Mouse (Mus musculus) left cerebral cortex, postnatal 25 days (tissue): ENCODE results near the gene Nipa2. TPM values are rescaled to one million over a fixed set of nuclear protein-coding genes. Genes with fewer than 3 reads are reported as not detected.
A peak's percentile ranks its signal among the peaks of the same experiment; 100 is the strongest.
"Not testable (repeated sequence)": the region's sequence is repeated elsewhere in the genome, so short reads cannot be mapped to it uniquely, and the experiment has no call there.

ENCODE experiments used
- DNase-seq, 2 experiments: peaks; one replicate each; pipeline ENCODE4 v3.0.0; 2022; ENCODE audit warnings: low spot score in 2 of 2, mixed read lengths in 1 of 2
- intact Hi-C: fragments of 180-260 bp; cut with DNase I; formaldehyde crosslinking; loops from one replicate; pipeline ENCODE4 v1.15.1; 2025
- total RNA-seq, 2 experiments: library from RNA; stranded (reverse); gene quantifications; 2 replicates each; pipeline ENCODE4 v1.2.3; 2021

Gene Nipa2
- total RNA-seq, 2 experiments from 2014 or later, result 60.5 to 63.5 TPM

DNA sequence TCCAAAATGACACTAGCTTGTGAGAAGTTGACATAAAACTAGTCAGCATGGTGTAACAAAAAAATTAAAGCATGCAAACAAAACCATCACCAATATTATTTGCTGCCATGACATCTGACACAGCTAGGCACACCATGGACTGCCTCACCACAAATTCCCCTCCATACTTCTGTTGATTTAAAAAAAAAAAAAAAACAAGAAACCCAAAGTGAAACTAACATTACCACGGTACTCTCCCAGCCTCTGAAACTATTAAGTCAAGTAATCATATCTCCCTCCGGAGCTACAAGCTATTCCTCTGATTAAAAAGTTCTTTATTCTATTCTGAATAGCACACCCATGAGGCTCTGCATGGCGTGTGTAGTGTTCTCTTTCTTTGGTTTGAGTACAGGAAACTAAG is 5.1 kb downstream of the Nipa2 start:
- intact Hi-C loops, result no loop called here
- no peak for DNase-seq

DNA sequence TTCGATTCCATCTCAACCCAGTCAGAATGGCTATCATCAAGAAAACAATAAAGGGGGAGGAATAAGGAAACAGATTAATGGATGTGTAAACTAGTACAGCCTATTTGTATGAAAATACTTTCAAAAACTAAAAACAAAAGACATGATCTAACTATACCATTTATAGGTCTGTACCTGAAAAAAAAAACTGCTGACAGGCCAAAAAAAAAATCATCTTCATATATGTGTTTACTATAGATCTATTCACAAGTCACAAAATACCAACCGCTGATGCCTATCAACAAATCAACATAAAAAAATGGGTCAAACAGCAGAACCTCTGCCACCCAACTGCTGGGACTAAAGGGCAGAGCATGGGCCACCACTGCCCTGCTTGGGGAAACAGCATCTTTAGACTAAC is 6.2 kb downstream of the Nipa2 start:
- intact Hi-C loops, result no loop called here
- no peak for DNase-seq

DNA sequence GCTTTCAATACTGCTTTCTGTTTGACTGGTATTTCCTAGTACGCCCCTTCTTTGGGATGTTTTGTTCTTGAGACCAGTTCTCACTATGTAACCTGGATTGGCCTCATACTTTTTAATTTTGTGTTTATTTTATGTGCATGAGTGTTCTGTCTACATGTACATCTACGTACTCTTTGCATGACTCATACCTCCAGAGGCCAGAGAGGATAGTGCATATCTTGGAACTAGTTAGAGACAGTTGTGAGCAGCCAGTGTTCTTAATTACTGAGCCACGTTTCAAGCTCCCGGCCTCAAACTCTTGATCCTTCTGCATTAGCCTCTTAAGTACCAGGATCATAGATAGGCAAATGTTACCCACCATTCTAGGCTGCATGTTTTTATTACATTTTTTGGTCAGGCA is 23.9 kb downstream of the Nipa2 start:
- no peak for DNase-seq
- intact Hi-C loops, result no loop called here

DNA sequence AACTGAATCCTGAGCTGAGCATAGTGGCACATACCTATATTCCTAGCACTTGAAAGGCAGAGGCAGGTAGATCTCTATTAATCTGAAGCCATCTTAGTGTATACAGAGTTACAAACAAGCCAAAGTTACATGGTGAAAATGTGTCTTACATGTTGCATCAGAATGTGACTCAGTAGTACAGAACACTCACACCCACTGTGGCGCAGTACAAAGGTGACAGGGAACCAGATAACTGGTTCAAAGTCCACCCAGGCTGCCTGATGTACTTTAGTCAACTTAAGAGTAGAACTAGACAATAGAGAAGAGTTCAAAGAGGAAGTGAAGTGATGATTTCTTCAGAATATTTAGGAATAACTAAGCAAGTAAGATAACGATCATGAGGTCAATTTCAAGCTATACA is 27.3 kb downstream of the Nipa2 start:
- intact Hi-C loops, result no loop called here
- DNase-seq, result no peak

DNA sequence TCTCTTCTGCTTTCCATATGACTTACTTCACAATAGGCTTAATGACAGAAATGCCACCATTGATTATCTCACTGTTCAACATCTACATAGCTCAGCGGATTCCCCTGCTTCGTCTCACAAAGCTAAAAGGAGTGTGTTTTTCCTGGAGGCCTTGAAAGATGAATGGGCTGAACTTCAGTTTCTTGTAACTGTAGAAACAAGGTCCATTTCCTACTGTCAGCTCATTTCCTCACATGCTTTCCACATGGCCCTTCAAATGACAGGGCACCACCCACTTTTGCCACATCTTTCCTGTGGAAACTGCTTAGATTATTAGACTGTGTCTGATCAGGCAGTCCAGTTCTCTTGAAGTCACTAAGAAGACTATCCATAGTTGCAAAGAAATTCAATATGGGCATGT is 33.6 kb downstream of the Nipa2 start:
- intact Hi-C loops, result loop anchor here (10.0 kb wide), 1 partner anchor 206 kb away; no protein-coding TSS in a partner anchor

DNA sequence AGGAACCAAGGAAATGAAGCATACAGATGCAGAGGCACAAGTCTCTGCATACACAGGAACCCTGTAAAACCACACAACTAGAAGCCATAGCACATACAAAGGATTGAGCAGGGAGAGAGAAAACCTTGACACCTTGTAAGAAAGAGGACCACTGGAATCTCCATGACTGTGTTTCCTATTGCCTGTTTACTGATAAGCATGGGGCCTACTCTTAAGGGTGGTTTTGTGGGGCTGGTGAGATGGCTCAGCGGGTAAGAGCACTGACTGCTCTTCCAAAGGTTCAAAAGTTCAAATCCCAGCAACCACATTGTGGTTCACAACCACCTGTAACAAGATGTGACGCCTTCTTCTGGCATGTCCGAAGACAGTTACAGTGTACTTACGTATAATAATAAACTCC is 35.0 kb downstream of the Nipa2 start:
- intact Hi-C loops, result loop anchor here (10.0 kb wide), 1 partner anchor 208 kb away; no protein-coding TSS in a partner anchor
- DNase-seq, result no peak

More for the DNA sequence above, 33.6 kb downstream of the Nipa2 start:
- no peak for DNase-seq

DNA sequence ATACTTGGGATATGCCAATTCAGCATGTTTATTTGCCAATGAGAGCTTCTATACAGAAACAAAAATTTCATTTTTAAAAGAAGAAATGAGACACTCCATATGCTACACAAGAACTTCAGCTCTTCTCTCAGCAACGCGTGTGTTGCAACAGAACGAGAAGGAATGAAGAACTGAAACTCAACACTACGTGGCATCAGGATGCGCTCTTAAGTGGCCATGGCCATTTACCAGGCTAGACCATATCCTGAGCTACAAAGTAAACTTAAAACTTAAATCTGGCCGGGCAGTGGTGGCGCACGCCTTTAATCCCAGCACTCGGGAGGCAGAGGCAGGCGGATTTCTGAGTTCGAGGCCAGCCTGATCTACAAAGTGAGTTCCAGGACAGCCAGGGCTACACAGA is 43.9 kb downstream of the Nipa2 start:
- intact Hi-C loops, DNase-seq: not testable (repeated sequence)

DNA sequence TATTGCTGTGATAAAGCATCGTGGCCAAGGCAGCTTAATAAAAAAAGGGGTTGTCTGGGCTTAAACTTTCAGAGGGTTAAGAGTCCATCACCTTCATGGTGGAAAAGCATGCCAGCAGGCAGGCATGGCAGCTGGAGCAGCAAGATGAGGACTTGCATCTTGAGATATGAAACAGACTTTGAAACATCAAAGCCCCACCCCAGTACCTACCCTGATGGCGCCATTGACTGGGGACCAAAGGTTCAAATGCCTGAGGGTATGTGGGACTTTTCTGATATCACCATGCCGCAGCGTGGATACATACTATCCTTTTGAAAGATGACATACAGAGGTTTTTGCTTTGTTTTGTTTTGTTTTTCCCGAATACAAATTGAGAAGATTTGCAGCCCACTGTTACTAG is 50.2 kb downstream of the Nipa2 start:
- no peak for DNase-seq
- intact Hi-C loops, result no loop called here

DNA sequence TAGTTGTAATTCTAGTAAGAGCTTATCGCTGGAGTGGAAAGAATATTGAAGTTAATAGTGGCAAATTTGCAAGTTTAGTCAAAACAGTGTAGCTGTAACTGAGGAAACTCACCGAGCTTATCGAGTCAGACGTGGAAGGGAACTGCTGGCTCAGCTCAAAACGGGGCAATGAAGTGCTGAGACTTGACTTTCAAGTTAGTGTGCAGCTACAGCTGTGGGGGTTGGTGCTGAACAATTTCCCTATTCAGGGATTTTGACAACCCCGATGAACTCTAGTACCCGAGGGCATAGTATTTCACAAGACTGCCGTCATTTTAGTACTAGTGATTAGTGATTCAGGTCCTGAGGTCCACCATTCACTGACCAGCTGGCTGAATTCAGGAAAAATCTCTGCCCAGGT is 50.9 kb downstream of the Nipa2 start:
- DNase-seq, result peak in 1 of 2 experiments; percentile 50
- intact Hi-C loops, result no loop called here

DNA sequence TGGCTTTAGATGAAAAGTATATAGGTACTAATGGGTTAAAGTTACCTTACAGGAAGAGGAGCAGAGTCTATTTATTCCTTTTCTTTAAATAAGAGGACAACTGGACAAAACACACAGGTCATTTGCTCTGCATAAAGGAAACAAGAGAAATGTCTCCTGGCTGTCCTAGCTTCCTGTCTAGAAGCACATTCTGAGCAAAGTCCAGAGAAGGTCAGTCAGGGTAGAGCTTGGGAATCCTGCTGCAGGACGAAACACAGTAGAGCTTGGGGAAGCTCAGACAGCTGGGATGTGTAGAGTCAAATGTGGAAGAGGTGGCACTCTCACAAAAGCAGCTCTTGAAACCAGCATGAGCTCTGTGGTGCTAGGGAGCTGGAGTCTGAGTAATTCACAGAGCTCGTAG is 51.9 kb downstream of the Nipa2 start:
- intact Hi-C loops, result no loop called here
- DNase-seq, result no peak

DNA sequence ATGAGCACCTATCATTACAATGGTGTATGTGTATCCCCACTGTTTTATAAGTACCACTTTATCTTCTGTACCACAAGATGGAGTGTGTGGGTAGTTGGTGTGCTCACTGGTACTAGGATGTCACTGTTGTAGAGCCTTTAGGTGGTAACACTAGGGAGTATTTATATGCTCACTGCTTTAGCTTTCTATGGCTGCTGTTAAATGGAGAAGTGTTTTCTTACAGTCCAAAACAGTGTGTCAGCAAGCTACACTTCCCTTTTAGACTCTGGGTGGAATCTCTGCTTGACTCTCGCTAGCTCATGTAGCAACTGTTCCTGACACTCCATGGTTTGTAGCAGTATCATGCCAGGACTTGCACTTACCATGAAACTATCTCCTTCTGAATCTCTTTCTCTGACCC is 52.8 kb downstream of the Nipa2 start:
- intact Hi-C loops, result no loop called here
- no peak for DNase-seq

DNA sequence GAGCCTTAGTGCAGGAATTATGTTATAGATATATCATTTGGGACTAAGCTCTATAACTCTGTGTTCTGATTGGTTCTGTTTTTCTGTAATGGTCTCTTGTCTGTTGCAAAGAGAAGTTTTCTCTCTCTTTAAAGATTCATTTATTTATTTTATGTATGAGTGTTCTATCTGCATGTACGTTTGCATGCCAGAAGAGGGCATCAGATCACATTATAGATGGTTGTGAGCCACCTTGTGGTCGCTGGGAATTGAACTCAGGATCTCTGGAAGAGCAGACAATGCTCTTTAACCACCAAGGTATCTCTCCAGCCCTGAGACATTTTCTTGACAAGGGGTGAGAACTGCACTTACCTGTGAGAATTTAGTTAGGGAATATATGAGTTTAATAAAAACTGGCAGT is 56.8 kb downstream of the Nipa2 start:
- DNase-seq, result no peak
- intact Hi-C loops, result no loop called here

DNA sequence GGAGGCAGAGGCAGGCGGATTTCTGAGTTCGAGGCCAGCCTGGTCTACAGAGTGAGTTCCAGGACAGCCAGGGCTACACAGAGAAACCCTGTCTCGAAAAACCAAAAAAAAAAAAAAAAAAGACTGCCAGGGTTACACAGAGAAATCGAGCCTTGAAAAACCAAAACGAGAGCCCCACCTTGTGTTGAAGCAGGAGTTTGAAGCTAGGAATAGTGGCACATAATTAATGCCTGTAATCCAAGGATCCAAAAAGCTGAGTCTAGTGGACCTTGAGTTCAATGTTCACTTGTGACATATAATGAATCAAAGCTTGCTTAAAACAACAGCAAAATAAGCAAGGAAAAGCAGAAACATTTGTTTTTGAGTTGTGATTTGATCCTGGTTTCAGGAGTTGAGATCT is 58.5 kb downstream of the Nipa2 start:
- intact Hi-C loops, result no loop called here
- no peak for DNase-seq

DNA sequence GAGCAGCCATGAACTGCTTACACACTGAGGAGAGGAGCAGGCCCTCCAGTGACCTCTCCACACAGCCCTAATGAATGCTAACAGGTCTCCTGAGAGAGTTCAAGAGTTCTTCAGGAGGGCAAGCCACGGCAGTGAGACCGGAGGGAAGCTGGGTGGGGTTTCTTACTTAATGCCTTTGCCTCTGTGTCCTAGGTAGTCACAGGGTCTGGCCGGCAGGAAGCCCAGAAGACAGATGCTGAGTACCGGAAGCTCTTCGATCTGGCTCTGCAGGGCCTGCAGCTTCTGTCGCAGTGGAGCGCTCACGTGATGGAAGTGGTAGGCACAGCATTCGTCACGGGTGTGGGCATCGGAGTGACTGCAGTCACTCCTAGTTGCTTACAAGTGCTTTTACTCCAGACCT is 70.5 kb downstream of the Nipa2 start:
- intact Hi-C loops, result no loop called here
- peak in 1 of 2 experiments; percentile 62 for DNase-seq

DNA sequence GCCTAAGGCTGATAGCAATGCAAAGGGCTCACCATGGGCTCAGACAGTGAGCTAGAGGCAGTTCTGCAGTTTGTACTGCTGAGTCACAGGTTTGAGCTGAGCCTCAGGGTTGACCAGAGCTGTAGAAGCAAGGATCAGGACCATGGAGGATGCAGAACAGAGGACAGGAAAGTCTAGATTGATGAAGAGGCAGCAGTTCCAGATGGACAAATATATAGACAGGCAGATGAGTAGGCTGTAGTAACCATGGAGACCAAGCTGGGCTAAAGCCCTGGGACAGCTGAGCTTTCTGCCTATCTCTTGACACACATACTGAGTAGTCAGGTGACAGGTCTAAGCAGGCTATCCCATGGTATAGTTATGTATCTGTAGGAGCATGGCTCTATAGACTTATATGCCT is 71.5 kb downstream of the Nipa2 start:
- intact Hi-C loops, result no loop called here
- DNase-seq, result peak; percentile 36 to 70

DNA sequence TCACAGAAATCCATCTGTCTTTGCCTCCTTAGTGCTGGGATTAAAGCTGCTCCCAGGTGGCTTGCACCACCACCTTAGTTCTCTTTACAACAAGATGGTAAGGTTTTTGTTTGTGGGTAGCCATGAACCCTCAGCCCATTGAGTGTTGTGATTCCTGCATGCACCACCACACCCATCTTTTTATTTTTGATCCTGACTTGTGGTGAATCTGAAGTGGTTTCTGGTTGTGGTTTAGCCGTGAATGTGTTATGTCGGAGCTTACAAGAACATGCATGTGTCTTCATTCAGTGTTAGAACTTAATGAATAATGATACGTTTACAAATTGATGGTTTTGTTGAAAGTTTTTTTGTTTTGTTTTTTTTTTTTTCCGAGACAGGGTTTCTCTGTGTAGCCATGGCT is 72.3 kb downstream of the Nipa2 start:
- DNase-seq, result no peak
- intact Hi-C loops, result no loop called here

DNA sequence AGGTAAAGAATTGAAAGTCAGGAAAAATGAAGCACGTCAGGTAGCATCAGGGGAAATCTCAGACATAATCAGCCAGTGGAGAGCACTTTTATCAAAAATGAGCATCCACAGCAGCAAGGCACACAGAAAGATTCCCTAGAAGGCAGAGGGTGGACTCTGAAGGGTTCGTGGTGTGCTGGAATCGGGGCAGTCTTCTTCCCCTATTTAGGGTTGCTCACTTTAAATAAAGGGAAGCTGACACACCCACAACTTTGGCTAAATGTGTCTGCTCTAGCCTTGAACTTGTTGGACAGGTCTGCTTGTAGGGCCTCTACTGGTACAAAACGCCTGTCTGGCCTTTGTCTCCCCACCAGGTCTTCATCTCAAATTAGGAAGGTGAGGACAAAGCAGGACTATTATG is 73.7 kb downstream of the Nipa2 start:
- DNase-seq, result no peak
- intact Hi-C loops, result no loop called here

Other genes starting within 250 kb of the Nipa2 start
- gene Siglech, start 194.3 kb downstream of the Nipa2 start, total RNA-seq, result 10 to 100 TPM; 15.1 to 15.7 TPM
- 10 to 100 TPM; 30.1 to 32.9 TPM for gene Tubgcp5, start 168.3 kb downstream of the Nipa2 start, total RNA-seq
- 10 to 100 TPM; 66.7 to 73.1 TPM for gene Cyfip1, start 120.7 kb downstream of the Nipa2 start, total RNA-seq
- 10 to 100 TPM; 63.5 to 65.9 TPM for gene Nipa1, start 57.5 kb upstream of the Nipa2 start, total RNA-seq
- gene Herc2, start 87.7 kb upstream of the Nipa2 start, total RNA-seq, result 100 to 1,000 TPM; 139 to 140 TPM